Mouse (Mus musculus) left cerebral cortex, postnatal 10 days (tissue): ENCODE results near the gene Xlr5a. TPM values are rescaled to one million over a fixed set of nuclear protein-coding genes. Genes with fewer than 3 reads are reported as not detected.
"Not testable (repeated sequence)": the region's sequence is repeated elsewhere in the genome, so short reads cannot be mapped to it uniquely, and the experiment has no call there.

Experiments used
- DNase-seq, 2 experiments: peaks; one replicate each; pipeline ENCODE4 v3.0.0; 2021 to 2022; ENCODE audit warnings: low spot score in 2 of 2, mixed read lengths in 1 of 2; ENCODE audit errors: extremely low spot score in 1 of 2
- intact Hi-C: fragments of 180-260 bp; cut with DNase I; formaldehyde crosslinking; loops from one replicate; pipeline ENCODE4 v1.15.1; 2025
- total RNA-seq, 2 experiments: library from RNA; stranded (reverse); gene quantifications; 2 replicates each; pipeline ENCODE4 v1.2.3; 2021

Gene Xlr5a
- not detected for total RNA-seq

GRCm38 (mm10) chrX:73292876-73293275, at the start of gene Xlr5a, which contains the start of gene Xlr5c:
Gene Xlr5a, minus strand, starts transcription at chrX:73292976.
Gene Xlr5c, minus strand, starts transcription at chrX:73292976.
- DNase-seq, intact Hi-C loops: not testable (repeated sequence)

DNA sequence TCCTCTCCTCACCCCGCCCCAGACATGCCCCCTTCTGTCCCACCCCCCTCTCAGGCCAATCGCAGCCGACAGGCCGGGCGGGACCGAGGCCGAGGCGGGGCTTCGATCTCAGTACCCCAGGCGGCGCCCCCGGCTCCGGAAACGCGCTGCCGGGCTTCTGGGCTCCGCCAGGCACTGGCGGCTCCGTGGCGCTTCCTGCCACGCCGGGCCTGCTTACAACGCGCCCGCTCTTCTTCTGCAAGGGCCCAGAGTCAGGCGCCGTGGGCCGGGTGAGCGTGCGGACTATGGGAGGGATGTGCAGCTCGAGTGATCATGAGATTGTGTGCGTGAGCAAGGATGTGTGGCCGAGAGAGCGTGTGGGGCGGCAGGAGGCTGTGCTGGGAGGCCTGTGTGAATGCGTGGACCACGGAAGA, 49.7 kb upstream of the Xlr5a start, which contains the start of gene Zfp275:
Gene Zfp275 (plus strand): TSS at position 139 of the 413 bp plus-strand sequence.
- intact Hi-C loops, result no loop called here
- peak; percentile 52 to 88 for DNase-seq

DNA sequence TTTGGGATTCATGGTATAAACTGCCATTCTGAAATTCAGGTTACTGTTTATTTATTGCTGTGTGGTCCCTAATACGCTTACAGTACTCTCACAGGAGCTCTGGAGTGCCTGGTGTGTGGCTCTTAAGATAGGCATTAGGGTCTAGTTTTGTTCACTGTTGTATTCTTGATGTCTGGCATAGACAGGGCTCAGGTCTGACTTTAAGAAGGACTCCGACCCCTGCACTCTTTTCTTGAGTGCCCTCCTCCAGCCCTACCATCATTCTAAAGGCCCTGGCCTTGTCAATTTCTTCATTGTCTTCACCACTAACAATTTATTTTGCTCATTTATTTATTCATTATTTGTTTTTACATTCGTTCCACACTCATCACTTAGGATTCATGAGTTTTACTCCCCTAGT, 49.3 kb upstream of the Xlr5a start:
- DNase-seq, result no peak
- intact Hi-C loops, result no loop called here

DNA sequence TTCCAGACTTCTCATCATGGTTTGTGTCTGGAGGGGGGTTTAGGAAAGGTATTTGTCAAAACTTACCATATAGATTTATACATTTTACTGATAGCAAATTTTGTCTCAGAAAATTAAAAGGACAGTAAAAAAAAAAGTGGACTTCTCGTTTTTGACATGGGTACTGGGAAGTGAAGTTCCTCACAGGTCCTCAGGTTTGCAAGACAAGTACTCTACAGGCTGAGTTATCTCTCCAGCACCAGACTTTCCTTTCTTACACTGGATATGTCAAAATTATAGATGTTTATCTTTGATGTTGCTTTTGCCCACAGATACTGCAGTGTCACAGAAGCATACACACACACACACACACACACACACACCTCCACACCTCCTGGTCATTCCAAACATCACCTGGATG, 48.7 kb upstream of the Xlr5a start:
- intact Hi-C loops, result no loop called here
- no peak for DNase-seq

DNA sequence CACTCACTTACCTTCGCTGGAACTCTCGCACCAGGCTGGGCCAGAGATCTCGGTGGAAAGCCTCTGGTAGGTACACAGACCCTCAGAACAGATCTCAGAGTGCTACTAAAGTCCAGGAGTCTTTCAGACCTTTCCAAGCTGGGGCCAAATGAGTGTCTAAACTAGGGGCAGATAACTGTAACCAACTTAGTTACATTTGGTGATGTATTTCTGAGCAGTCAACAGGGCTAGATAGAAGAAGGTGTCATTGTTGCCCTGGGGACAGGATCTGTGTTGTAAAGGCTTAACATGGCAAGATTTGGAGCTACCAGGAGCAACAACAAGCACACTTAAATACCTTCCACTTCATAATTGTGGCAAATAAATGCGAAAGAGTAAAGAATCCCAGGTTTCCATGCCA, 44.0 kb upstream of the Xlr5a start, which contains the start of gene Gm45015:
Gene Gm45015 (minus strand): TSS at position 101 of the 400 bp plus-strand sequence.
- no peak for DNase-seq
- intact Hi-C loops, result no loop called here

DNA sequence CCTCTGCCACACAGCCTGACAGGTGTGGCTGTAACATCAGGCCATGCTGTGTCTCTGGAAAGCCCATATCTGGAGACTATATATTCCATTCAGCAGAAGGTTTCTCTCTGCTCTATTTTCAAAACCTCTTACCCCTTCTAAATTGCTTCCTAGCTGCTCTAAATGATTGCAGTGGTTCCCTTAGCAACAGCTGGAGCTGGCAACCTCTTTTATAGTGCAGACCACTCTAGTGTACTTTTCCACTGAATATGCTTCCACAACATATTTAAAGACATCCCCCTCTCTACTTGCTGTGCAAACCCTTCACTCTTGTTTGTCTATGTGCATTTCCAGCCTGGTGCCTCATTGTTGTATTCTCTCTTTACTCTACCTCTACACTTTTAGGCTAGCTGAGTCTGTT, 40.8 kb upstream of the Xlr5a start:
- intact Hi-C loops, result no loop called here
- no peak for DNase-seq

GRCm38 (mm10) chrX:73327215-73327614, 34.4 kb upstream of the Xlr5a start:
- no peak for DNase-seq
- intact Hi-C loops, result no loop called here

GRCm38 (mm10) chrX:73321029-73321428, 28.3 kb upstream of the Xlr5a start:
- intact Hi-C loops, result no loop called here
- no peak for DNase-seq

GRCm38 (mm10) chrX:73312522-73312921, 19.7 kb upstream of the Xlr5a start:
- peak; percentile 7 to 20 for DNase-seq
- intact Hi-C loops, result loop anchor here (5.0 kb wide), 1 partner anchor 120 kb away; no protein-coding TSS in a partner anchor

- intact Hi-C loops, DNase-seq: not testable (repeated sequence)
Measured at GRCm38 (mm10) chrX:73295745-73296144, 3.0 kb upstream of the Xlr5a start.

GRCm38 (mm10) chrX:73265270-73265669, 27.5 kb downstream of the Xlr5a start, which contains the start of gene Xlr3c:
Gene Xlr3c, minus strand, starts transcription at chrX:73265390.
- DNase-seq, intact Hi-C loops: not testable (repeated sequence)

GRCm38 (mm10) chrX:73262428-73262827, 30.3 kb downstream of the Xlr5a start:
- intact Hi-C loops, result not testable (repeated sequence)

GRCm38 (mm10) chrX:73242821-73243325, 49.9 kb downstream of the Xlr5a start, which contains the start of gene Xlr4c:
Gene Xlr4c, minus strand, starts transcription at chrX:73243130.
- DNase-seq, intact Hi-C loops: not testable (repeated sequence)

More at GRCm38 (mm10) chrX:73262428-73262827, 30.3 kb downstream of the Xlr5a start:
- DNase-seq, result not testable (repeated sequence)

GRCm38 (mm10) chrX:73229288-73229687, 63.5 kb downstream of the Xlr5a start:
- DNase-seq, result no peak
- intact Hi-C loops, result loop anchor here (5.0 kb wide), 1 partner anchor 167 kb away; the partner anchor contains the start of gene Pnma3

GRCm38 (mm10) chrX:73228606-73229214, 64.1 kb downstream of the Xlr5a start:
- DNase-seq, result peak; percentile 34 to 61
- intact Hi-C loops, result loop anchor here (5.0 kb wide), 1 partner anchor 166 kb away; the partner anchor contains the start of gene Pnma3

DNA sequence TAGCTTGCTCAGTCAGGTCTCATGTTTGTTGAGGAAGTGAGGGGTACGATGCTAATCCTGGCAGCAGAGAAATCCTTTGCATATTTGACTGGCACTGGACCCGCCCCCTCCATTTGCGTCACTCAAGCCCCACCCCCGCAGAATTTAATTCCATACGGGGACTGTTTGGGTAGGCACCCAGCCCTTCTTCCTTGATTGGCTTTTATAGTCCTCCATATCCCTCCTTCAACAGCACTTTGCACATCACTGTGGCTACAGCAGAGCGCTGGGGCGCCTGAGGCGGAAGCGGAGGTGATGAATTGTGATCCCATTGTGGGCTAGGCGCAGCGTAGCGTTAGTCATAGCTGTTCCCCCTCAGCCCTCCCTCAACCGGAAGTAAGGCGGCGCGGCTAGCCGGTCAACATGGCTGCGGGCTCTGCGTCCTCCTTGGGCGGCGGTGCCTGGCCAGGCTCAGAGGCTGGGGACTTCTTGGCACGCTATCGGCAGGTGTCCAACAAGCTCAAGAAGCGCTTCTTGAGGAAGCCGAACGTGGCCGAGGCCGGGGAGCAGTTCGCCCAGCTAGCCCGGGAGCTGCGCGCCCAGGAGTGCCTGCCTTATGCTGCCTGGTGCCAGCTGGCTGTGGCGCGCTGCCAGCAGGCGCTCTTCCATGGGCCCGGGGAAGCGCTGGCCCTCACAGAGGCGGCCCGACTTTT, 64.7 kb downstream of the Xlr5a start, which contains the start of gene F8a:
Gene F8a (plus strand): TSS at position 378 of the 692 bp plus-strand sequence.
- DNase-seq, result peak; percentile 60 to 83
- intact Hi-C loops, result loop anchor here (5.0 kb wide), 1 partner anchor 166 kb away; the partner anchor contains the start of gene Pnma3

DNA sequence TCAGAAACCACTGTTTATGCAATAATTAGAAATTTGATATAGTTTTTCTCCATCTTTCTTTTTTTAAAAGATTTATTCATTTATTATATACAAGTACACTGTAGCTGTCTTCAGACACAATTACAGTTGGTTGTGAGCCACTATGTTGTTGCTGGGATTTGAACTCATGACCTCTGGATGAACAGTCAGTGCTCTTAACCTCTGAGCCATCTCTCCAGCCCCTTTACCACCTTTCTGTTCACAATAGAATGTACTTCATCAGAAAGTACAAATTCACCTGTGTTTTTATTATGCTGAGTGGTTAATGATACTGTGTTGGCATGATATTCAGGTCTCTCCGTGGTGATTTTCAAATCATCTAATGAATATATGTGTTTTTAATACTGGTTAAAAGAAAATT, 67.4 kb downstream of the Xlr5a start:
- intact Hi-C loops, result loop anchor here (5.0 kb wide), 1 partner anchor 163 kb away; the partner anchor contains the start of gene Pnma3

GRCm38 (mm10) chrX:73213819-73214564, 78.8 kb downstream of the Xlr5a start, which contains the start of gene Xlr4b:
Gene Xlr4b, plus strand, starts transcription at chrX:73214333.
- intact Hi-C loops, DNase-seq: not testable (repeated sequence)

More for the DNA sequence above, 67.4 kb downstream of the Xlr5a start:
- DNase-seq, result no peak
